Mouse (Mus musculus) kidney, adult 2 months (tissue): ENCODE data around the gene Oas1d. TPM values are rescaled to one million over a fixed set of nuclear protein-coding genes. Genes with fewer than 3 reads are reported as not detected.
"Not testable (repeated sequence)": the region's sequence is repeated elsewhere in the genome, so short reads cannot be mapped to it uniquely, and the experiment has no call there.

Experiments used
- DNase-seq: peaks from one replicate; pipeline ENCODE4 v3.0.0; 2021
- H3K27ac ChIP-seq: fragments of 200-500 bp; 2 replicates; pipeline ENCODE4 v1.5.1; 2012; ENCODE audit warnings: low read depth, low read length, control low read depth, inconsistent platforms; ENCODE audit not compliant: insufficient read depth
- H3K27me3 ChIP-seq: fragments of 200-500 bp; replicated peaks from 2 replicates; pipeline ENCODE4 v1.6.1; 2012; ENCODE audit warnings: mild to moderate bottlenecking, moderate library complexity, low read length, inconsistent platforms; ENCODE audit not compliant: control insufficient read depth, insufficient read depth
- H3K36me3 ChIP-seq: fragments of 200-500 bp; 2 replicates; pipeline ENCODE4 v1.6.1; 2012; ENCODE audit warnings: mild to moderate bottlenecking, moderate library complexity, low read length, inconsistent platforms; ENCODE audit not compliant: control insufficient read depth, insufficient read depth
- H3K4me1 ChIP-seq: fragments of 200-500 bp; 2 replicates; pipeline ENCODE4 v1.6.1; 2011; ENCODE audit warnings: low read length; ENCODE audit not compliant: control insufficient read depth, insufficient read depth
- H3K4me3 ChIP-seq: fragments of 200-500 bp; 2 replicates; pipeline ENCODE4 v1.5.1; 2011; ENCODE audit warnings: mild to moderate bottlenecking, low read depth, low read length, control low read depth; ENCODE audit not compliant: insufficient read depth
- CTCF ChIP-seq: fragments of 200-500 bp; conservative IDR thresholded peaks from 2 replicates; pipeline ENCODE4 v1.5.1; 2011; ENCODE audit warnings: low read depth, mild to moderate bottlenecking, control low read depth, low read length, moderate library complexity, mixed read lengths; ENCODE audit not compliant: insufficient read depth, insufficient read length
- POLR2A ChIP-seq: fragments of 200-500 bp; IDR thresholded peaks from one replicate; pipeline ENCODE4 v1.6.1; 2011; ENCODE audit warnings: low read depth, low read length, control low read depth
- WGBS: fragments of 180-500 bp; shearing (Covaris S2); methylation state at CpG from one replicate; pipeline ENCODE4 v1.1.7; 2018; 5-methylcytosine and 5-hydroxymethylcytosine counted together
- polyA plus RNA-seq: library from polyadenylated mRNA; depleted of rRNA; stranded (reverse); fragments of >200 nt; gene quantifications from 2 replicates; pipeline ENCODE4 v1.2.3, GENCODE M21; 2012; rRNA removed

Oas1d gene
- not detected in 2 replicates for polyA plus RNA-seq

DNA sequence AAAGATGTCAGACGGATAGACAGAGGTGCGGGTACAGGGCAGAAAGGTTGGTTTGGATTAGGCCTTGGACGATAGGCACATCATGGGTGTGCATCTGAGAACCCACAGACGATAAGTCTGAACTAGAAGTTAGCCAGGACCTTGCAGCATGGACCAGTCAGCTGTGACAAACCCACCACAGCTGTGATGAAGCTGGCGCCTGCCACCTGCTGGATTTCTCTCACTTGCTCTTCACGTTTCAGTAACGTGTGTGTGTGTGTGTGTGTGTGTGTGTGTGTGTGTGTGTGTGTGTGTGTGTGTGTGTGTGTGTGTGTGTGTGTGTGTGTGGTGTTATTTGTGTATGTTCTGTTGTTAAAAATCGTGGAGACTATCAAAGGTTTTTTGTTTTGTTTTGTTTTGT is at the start of gene Oas1d:
Gene Oas1d (plus strand): TSS at position 333 of the 400 bp plus-strand sequence.
- DNase-seq = not testable (repeated sequence)
- 31% methylated on average over 8 of the region's 8 CpGs for WGBS

DNA sequence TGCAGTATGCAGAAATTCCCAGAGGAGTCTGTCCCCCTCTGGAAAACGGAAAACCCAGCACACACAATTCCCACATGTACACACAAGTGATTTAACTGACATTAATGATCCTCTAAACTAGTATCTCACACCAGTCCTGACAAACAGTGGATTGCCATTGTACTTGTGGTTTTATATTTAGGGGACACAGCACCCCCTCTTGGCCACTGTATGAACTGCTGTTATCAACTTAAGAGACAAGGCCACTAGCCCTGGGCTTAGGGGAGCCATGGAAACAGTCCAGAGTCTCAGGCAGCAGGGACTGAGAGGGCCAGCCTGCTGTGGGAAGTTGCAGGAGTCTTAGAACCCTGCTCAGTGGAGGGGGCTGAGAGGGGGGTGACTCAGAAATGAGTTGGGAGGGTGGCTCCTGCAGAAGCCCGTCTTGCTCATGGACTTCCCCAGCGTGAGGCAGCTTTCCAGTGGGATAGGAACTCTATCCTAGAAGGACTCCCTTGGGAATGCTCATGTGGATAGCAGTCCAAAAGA is 48.9 kb upstream of the Oas1d start:
- Histone ChIP-seq H3K4me3 (no peak overlapping the region), H3K36me3 (no peaks in the 10 kb centered on the region), H3K4me1 (no peaks in the 10 kb centered on the region), H3K27ac (no peak overlapping the region), H3K27me3 (no peaks in the 10 kb centered on the region)
- peak; percentile 39 for TF ChIP-seq CTCF
- TF ChIP-seq POLR2A = no peak
- 74% methylated on average over 3 of the region's 3 CpGs for WGBS
- no peak for DNase-seq

More for the DNA sequence above, at the start of gene Oas1d:
- not testable (repeated sequence) for H3K27me3 ChIP-seq, H3K27ac ChIP-seq, H3K4me1 ChIP-seq, H3K36me3 ChIP-seq, H3K4me3 ChIP-seq

DNA sequence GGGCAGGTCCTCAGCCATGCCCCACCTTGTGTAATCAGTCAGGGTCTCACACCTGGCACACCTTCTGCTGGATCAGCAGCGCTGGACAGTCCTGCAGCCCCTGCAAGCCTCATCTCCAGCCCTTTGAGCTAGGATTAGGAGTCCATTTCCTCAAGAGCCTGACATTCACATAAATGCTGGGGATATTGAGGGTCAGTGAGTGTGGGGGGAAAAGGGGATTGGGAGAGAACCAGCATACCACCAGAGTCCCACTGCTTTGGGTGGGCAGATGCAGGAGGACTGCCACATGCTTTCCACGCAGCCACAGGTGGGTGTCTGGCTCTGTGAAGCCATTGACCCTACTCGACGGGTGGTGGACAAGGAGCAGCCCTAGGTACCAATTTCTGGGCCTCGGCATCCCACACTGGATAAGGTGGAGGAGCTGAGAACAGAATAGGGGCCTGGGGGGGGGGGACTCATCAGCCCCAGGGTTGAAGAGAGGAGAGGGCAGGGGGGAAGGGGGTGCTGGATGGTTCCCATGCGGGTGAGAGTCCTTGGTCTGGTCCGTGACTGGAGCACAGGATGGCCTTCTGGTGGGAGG is 44.8 kb upstream of the Oas1d start:
- no peak overlapping the region for H3K27ac ChIP-seq
- H3K27me3 ChIP-seq = no peaks in the 10 kb centered on the region
- H3K4me3 ChIP-seq = no peak overlapping the region
- DNase-seq = no peak
- 83% methylated on average over 7 of the region's 7 CpGs for WGBS
- no peaks in the 10 kb centered on the region for H3K36me3 ChIP-seq
- no peaks in the 10 kb centered on the region for H3K4me1 ChIP-seq
- TF ChIP-seq CTCF (no peak), POLR2A (no peak)

DNA sequence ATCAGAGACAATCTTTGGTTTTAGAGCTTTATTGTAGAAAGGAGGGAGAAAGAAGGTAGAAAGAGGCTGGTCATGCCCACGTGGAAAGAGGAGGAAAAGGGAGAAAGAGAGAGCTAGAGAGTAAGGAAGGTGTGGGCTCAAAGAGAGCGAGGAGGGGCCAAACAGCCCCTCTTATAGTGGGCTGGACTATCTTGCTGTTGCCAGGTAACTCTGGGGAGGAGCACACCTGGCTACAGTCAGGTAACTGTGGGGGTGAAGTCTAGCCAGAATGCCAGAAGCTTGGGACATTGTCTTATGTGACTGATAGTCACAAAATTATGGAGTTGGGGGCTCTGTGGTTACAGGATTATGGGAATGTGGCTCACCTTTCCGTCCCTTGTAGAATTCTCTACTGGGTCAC is 44.3 kb upstream of the Oas1d start:
- Histone ChIP-seq H3K36me3 (no peaks in the 10 kb centered on the region), H3K27me3 (no peaks in the 10 kb centered on the region), H3K27ac (no peak overlapping the region), H3K4me3 (no peak overlapping the region), H3K4me1 (no peaks in the 10 kb centered on the region)
- no peak for DNase-seq
- no peak for TF ChIP-seq POLR2A
- TF ChIP-seq CTCF = no peak
- 62% methylated on average over 3 of the region's 3 CpGs for WGBS

DNA sequence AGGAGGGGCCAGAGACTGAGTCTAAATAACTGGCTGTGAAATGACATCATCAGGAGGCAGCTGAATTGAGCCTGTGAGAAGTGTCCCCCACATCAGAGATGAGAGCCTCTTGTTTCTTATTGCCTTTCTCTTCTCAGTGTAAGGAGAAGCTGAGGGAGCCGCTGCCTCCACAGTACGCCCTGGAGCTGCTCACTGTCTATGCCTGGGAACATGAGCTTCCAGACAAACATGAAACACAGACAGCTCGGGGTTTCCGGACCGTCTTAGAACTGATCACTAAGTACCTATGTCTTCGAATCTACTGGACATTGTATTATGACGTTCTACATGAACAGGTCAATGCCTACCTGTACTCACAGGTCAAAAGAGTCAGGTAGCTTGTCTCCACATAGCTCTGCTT is 43.6 kb upstream of the Oas1d start:
- H3K27ac ChIP-seq = no peak overlapping the region
- DNase-seq = no peak
- no peak overlapping the region for H3K4me3 ChIP-seq
- TF ChIP-seq POLR2A (no peak), CTCF (no peak)
- WGBS = 31% methylated on average over 7 of the region's 7 CpGs
- H3K36me3 ChIP-seq = no peaks in the 10 kb centered on the region
- no peaks in the 10 kb centered on the region for H3K4me1 ChIP-seq
- no peaks in the 10 kb centered on the region for H3K27me3 ChIP-seq

DNA sequence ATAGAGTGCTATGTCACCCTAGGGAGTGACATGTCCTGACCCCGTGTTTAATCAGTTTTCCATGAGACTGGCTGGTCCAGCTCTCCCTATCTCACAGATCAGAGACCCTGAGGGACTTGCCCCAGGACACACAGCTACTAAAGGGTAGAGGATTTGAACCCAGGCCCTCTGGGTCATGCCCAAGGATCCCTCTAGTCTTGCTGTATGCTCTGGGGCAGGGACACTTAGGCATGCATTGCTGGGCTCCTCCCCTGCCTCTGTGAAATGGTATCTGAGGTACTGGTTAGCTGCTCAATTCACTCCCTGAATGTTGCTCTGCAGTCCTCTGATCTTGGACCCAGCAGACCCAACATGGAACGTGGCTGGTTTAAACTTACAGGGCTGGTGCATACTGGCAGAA is 42.9 kb upstream of the Oas1d start:
- no peak for DNase-seq
- H3K27me3 ChIP-seq = no peaks in the 10 kb centered on the region
- no peak overlapping the region for H3K27ac ChIP-seq
- 31% methylated on average over 2 of the region's 2 CpGs for WGBS
- TF ChIP-seq CTCF = no peak
- TF ChIP-seq POLR2A = no peak
- no peak overlapping the region for H3K4me3 ChIP-seq
- no peaks in the 10 kb centered on the region for H3K4me1 ChIP-seq
- no peaks in the 10 kb centered on the region for H3K36me3 ChIP-seq

DNA sequence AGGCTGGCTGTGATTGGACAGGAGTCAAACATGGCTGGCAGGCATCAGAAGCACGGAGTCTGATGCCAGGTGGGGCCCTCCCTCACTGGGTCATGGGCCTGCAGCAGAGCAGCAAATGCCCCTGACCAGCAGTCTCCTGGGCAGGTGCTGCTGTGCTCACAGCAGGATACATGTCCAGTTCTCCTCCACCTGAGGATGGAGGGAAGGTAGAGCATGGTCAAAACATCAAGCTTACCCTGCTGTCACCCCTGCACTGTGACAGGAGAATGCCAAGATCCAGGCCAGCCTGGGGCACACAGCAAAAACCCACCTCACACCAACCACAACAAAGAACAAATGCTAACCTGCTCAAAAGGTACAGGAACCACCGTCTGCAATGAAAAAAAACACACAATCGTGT is 37.5 kb upstream of the Oas1d start:
- WGBS = 58% methylated on average over 2 of the region's 3 CpGs
- not testable (repeated sequence) for H3K36me3 ChIP-seq, H3K4me3 ChIP-seq

DNA sequence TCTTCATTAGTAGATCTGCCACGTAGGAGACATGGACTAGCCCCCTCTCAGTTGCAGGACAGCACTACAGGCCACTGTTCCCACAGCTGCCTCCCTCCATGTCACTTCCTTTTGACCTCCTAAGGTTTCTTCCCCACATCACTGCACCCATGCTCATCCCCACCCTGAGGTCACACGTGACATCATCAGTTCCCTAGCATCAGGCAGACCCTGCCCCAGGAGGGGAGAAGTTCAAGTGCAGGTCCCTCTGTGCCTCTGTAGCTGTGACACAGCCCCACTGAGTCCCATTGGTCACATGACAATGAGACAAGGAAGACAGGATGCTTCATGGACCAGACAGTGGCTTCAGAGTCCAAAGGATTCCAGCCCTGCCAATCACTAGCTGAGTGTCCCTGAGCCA is 36.9 kb upstream of the Oas1d start:
- not testable (repeated sequence) for H3K4me1 ChIP-seq, H3K36me3 ChIP-seq, H3K27me3 ChIP-seq, DNase-seq, H3K4me3 ChIP-seq, H3K27ac ChIP-seq
- WGBS = 70% methylated on average over 2 of the region's 2 CpGs

More for the DNA sequence above, 37.5 kb upstream of the Oas1d start:
- H3K27me3 ChIP-seq, H3K4me1 ChIP-seq, DNase-seq, H3K27ac ChIP-seq: not testable (repeated sequence)

DNA sequence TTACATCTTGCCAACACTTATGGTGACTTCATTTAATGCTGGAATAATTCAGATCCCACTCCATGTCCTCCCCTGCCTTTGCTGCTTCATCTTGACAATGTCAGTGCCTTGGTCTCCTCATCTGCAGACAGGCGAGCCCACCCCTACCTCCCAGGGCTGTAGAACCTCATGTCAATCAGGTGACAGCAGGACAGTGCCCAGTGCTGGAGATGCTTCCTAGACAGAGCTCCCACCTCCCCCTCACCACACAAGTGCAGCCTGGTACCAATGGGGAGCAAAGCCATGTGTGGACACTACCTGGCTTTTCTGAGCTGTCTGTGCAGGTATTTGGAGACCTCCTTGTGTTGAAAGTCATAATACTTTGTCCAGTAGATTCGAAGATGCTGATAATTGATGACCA is 35.5 kb upstream of the Oas1d start:
- not testable (repeated sequence) for H3K27ac ChIP-seq, H3K4me1 ChIP-seq, H3K36me3 ChIP-seq, H3K4me3 ChIP-seq, H3K27me3 ChIP-seq, DNase-seq
- 65% methylated on average over 2 of the region's 2 CpGs for WGBS

DNA sequence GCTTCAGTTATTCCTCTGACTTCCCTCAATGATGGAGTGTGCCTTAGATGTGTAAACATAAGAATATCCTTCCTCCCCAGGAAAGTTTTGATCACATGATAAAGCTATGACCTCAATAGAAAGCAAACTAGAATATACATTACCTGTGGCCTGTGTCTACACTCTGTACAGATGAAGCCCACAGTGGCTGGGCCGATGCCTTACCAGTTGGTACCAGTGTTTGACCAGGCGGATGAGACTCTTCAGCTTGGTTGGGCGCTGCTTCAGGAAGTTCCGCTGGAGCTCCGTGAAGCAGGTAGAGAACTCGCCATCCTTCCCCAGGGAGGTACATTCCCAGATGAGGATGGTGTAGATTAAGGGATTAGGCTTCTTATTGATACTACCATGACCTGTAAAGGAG is 32.7 kb upstream of the Oas1d start:
- 92% methylated on average over 6 of the region's 6 CpGs for WGBS
- not testable (repeated sequence) for H3K4me1 ChIP-seq, H3K4me3 ChIP-seq, H3K36me3 ChIP-seq, H3K27ac ChIP-seq, H3K27me3 ChIP-seq, DNase-seq

DNA sequence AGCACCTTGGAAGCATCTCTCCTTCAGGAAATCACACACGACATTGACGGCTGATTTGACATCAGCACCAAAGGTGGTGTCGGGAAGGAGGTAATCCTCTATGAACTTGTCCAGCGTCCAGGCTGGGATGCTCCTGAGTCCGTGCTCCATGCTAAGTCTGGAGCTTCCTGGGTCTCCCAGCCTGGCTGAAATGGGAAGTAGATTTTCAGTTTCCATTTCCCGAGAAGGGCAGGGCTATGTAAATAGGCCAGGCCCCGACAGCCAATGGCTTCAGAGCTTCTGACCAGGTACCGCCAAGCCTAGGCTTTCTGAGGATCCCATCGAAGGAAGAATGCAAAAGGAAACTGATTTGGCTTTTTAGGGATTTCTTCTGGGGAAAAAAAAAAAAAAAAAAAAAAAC is 26.9 kb upstream of the Oas1d start, which contains the start of gene Oas1g:
Gene Oas1g (minus strand): TSS at position 201 of the 400 bp plus-strand sequence.
- WGBS = 23% methylated on average over 6 of the region's 9 CpGs
- H3K4me3 ChIP-seq, H3K27ac ChIP-seq, H3K36me3 ChIP-seq, DNase-seq, H3K27me3 ChIP-seq, H3K4me1 ChIP-seq: not testable (repeated sequence)
